Mouse (Mus musculus) lung, embryonic 14.5 days (tissue): ENCODE data around the gene Dchs2. TPM values are rescaled to one million over a fixed set of nuclear protein-coding genes. Genes with fewer than 3 reads are reported as not detected.

Experiments
- ATAC-seq: fragments of 200-750 bp; cut with Nextera tagmentation; 2 replicates; pipeline ENCODE4 v1.8.0; 2017; ENCODE audit warnings: mild to moderate bottlenecking, moderate TSS enrichment, moderate library complexity; ENCODE audit not compliant: insufficient read depth
- DNase-seq: peaks from one replicate; pipeline ENCODE4 v3.0.0-alpha.2; 2015
- H3K27ac ChIP-seq: fragments of 300-500 bp; sonication (generic); 2 replicates; pipeline ENCODE4 v1.5.1; 2014; ENCODE audit warnings: low read depth, mild to moderate bottlenecking, moderate library complexity
- H3K27me3 ChIP-seq: fragments of 300-500 bp; sonication (generic); 2 replicates; pipeline ENCODE4 v1.6.1; 2014; ENCODE audit warnings: low read length, control low read depth; ENCODE audit not compliant: insufficient read depth
- H3K36me3 ChIP-seq: fragments of 300-500 bp; sonication (generic); 2 replicates; pipeline ENCODE4 v1.6.1; 2014; ENCODE audit warnings: control low read depth; ENCODE audit not compliant: insufficient read depth
- H3K4me1 ChIP-seq: fragments of 300-500 bp; sonication (generic); 2 replicates; pipeline ENCODE4 v1.6.1; 2014; ENCODE audit warnings: antibody characterized with exemption, control low read depth; ENCODE audit not compliant: insufficient read depth
- H3K4me2 ChIP-seq: fragments of 300-500 bp; sonication (generic); 2 replicates; pipeline ENCODE4 v1.6.1; 2014; ENCODE audit warnings: mild to moderate bottlenecking
- H3K4me3 ChIP-seq: fragments of 300-500 bp; sonication (generic); 2 replicates; pipeline ENCODE4 v1.5.1; 2014; ENCODE audit warnings: low read depth, low read length
- H3K9ac ChIP-seq: fragments of 300-500 bp; sonication (generic); 2 replicates; pipeline ENCODE4 v1.6.1; 2014
- H3K9me3 ChIP-seq: fragments of 300-500 bp; sonication (generic); 2 replicates; pipeline ENCODE4 v1.6.1; 2016; ENCODE audit warnings: low read depth, low read length, control low read depth
- CTCF ChIP-seq: IDR thresholded peaks from 2 replicates; pipeline ENCODE4 v1.5.1; 2016; ENCODE audit warnings: antibody characterized with exemption, low read depth
- whole genome bisulfite sequencing: fragments of 180-500 bp; shearing (Covaris S2); extraction: QIAGEN DNeasy Blood & Tissue Kit; methylation state at CpG from one replicate; pipeline ENCODE4 v1.1.7; 2014; 5-methylcytosine and 5-hydroxymethylcytosine counted together
- polyA plus RNA-seq: library from polyadenylated mRNA; unstranded; fragments of >200 nt; fragmentation: Nextera tagmentation; extraction: Ambion mirVana; gene quantifications from 2 replicates; pipeline ENCODE4 v1.2.1, GENCODE M21; 2014

The Dchs2 gene
- polyA plus RNA-seq, 1 experiment from 2014 or later: 0.28 TPM

GRCm38 (mm10) chr3:83194911-83195310, 67.2 kb downstream of the Dchs2 start:
- ATAC-seq: no peak
- Histone ChIP-seq H3K27ac (no peak overlapping the region), H3K9me3 (no peaks in the 10 kb centered on the region), H3K4me2 (no peak overlapping the region), H3K36me3 (no peaks in the 10 kb centered on the region), H3K4me1 (no peaks in the 10 kb centered on the region), H3K4me3 (no peak overlapping the region), H3K27me3 (no peaks in the 10 kb centered on the region), H3K9ac (no peak overlapping the region)
- 31% methylated on average over 5 of the region's 5 CpGs for WGBS
- no peak for TF ChIP-seq CTCF
- DNase-seq: no peak

GRCm38 (mm10) chr3:83201286-83201980, 73.7 kb downstream of the Dchs2 start:
- no peak for ATAC-seq
- Histone ChIP-seq H3K27ac (no peak overlapping the region), H3K4me2 (no peak overlapping the region), H3K27me3 (no peaks in the 10 kb centered on the region), H3K4me1 (no peaks in the 10 kb centered on the region), H3K9ac (no peak overlapping the region), H3K36me3 (no peaks in the 10 kb centered on the region), H3K9me3 (no peaks in the 10 kb centered on the region), H3K4me3 (no peak overlapping the region)
- TF ChIP-seq CTCF: no peak
- no peak for DNase-seq
- 57% methylated on average over 4 of the region's 4 CpGs for WGBS

- Histone ChIP-seq H3K4me2 (no peak overlapping the region), H3K4me1 (peaks cover 10% of the 10 kb centered on the region; the same call in 1 of the 2 replicates), H3K4me3 (no peak overlapping the region), H3K36me3 (no peaks in the 10 kb centered on the region), H3K9me3 (no peaks in the 10 kb centered on the region), H3K27ac (no peak overlapping the region), H3K27me3 (no peaks in the 10 kb centered on the region), H3K9ac (no peak overlapping the region)
- ATAC-seq (no peak), DNase-seq (no peak)
- WGBS: 19% methylated on average over 8 of the region's 8 CpGs
- no peak for TF ChIP-seq CTCF
Observed at GRCm38 (mm10) chr3:83205073-83205668, 77.4 kb downstream of the Dchs2 start.

GRCm38 (mm10) chr3:83209646-83210045, 81.9 kb downstream of the Dchs2 start:
- Histone ChIP-seq H3K36me3 (no peaks in the 10 kb centered on the region), H3K4me1 (peaks cover 13% of the 10 kb centered on the region; the same call in 1 of the 2 replicates), H3K9me3 (no peaks in the 10 kb centered on the region), H3K9ac (no peak overlapping the region), H3K27ac (no peak overlapping the region), H3K27me3 (no peaks in the 10 kb centered on the region), H3K4me2 (no peak overlapping the region), H3K4me3 (no peak overlapping the region)
- no peak for TF ChIP-seq CTCF
- ATAC-seq: peak; percentile 5; the same call in 1 of the 2 replicates
- WGBS: 42% methylated on average over 9 of the region's 9 CpGs
- peak; percentile 17 for DNase-seq

- Histone ChIP-seq H3K27ac (no peak overlapping the region), H3K4me2 (no peak overlapping the region), H3K27me3 (no peaks in the 10 kb centered on the region), H3K4me3 (no peak overlapping the region), H3K9me3 (no peaks in the 10 kb centered on the region), H3K36me3 (no peaks in the 10 kb centered on the region), H3K4me1 (peaks cover 13% of the 10 kb centered on the region; the same call in 1 of the 2 replicates), H3K9ac (no peak overlapping the region)
- no peak for ATAC-seq
- WGBS: 58% methylated on average over 4 of the region's 4 CpGs
- TF ChIP-seq CTCF: no peak
- DNase-seq: no peak
Observed at GRCm38 (mm10) chr3:83210210-83210609, 82.5 kb downstream of the Dchs2 start.

- H3K9ac ChIP-seq: no peak overlapping the region
- no peaks in the 10 kb centered on the region for H3K9me3 ChIP-seq
- ATAC-seq: peak; percentile 52; the same call in 1 of the 2 replicates
- H3K4me3 ChIP-seq: no peak overlapping the region
- no peak overlapping the region for H3K4me2 ChIP-seq
- no peaks in the 10 kb centered on the region for H3K36me3 ChIP-seq
- peak; percentile 34 for DNase-seq
- TF ChIP-seq CTCF: 0 out of 2 replicates have a peak, but pooled peaks have one; percentile 6
- peak overlapping the region; percentile 63; the same call in 1 of the 2 replicates for H3K27ac ChIP-seq
- no peaks in the 10 kb centered on the region for H3K27me3 ChIP-seq
- 43% methylated on average over 5 of the region's 5 CpGs for WGBS
- peaks cover 13% of the 10 kb centered on the region; the same call in 1 of the 2 replicates for H3K4me1 ChIP-seq
Observed at GRCm38 (mm10) chr3:83211939-83212338, 84.2 kb downstream of the Dchs2 start.

GRCm38 (mm10) chr3:83212578-83212977, 84.8 kb downstream of the Dchs2 start:
- H3K9me3 ChIP-seq: no peaks in the 10 kb centered on the region
- DNase-seq: peak; percentile 73
- peak; percentile 39; the same call in 1 of the 2 replicates for ATAC-seq
- H3K4me1 ChIP-seq: peaks cover 13% of the 10 kb centered on the region; the same call in 1 of the 2 replicates
- no peak overlapping the region for H3K4me3 ChIP-seq
- H3K27me3 ChIP-seq: no peaks in the 10 kb centered on the region
- H3K4me2 ChIP-seq: no peak overlapping the region
- H3K9ac ChIP-seq: no peak overlapping the region
- H3K36me3 ChIP-seq: no peaks in the 10 kb centered on the region
- WGBS: 21% methylated on average over 7 of the region's 7 CpGs
- peak overlapping the region; percentile 63; the same call in 1 of the 2 replicates for H3K27ac ChIP-seq
- no peak for TF ChIP-seq CTCF
